Mouse (Mus musculus) right cerebral cortex, postnatal 10 days (tissue): ENCODE data around the gene Rabgef1.

Experiments
- DNase-seq, 2 experiments: peaks; one replicate each; pipeline ENCODE4 v3.0.0; 2021; ENCODE audit warnings: low spot score in 2 of 2

Gene Rabgef1

DNA sequence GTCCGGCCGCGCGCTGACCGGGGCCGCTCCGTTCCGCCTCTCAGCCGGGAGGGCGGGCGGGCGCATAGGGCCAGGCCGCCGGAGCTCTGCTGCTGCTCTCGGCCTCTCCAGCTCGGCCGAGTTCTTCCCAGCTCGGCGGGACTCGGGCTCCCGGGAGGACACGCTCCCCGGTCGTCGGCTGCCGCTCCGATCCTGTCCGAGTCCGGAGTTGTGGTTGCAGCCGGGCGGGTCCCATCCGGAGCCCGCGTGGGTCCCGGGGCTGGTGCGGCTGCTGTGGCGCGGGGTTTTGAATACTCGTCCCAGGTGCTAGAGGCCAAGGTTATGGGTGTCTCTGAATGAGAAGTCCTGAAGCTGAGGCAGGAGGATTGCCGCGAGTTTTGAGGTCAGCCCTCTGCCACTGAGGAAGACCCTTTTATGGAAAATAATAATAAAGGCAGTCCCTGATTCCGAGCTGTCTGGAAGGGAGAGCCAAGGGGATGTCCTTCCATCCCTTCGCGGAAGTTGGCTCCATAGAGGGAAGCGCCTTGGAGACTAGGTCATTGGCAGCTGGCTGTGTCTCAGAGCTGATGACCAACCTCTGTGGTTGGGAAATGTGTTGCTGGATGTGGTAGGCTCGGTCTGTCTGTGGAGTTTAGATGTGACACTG, 481 bp downstream of the Rabgef1 start:
- DNase-seq = peak; percentile 57 to 58

DNA sequence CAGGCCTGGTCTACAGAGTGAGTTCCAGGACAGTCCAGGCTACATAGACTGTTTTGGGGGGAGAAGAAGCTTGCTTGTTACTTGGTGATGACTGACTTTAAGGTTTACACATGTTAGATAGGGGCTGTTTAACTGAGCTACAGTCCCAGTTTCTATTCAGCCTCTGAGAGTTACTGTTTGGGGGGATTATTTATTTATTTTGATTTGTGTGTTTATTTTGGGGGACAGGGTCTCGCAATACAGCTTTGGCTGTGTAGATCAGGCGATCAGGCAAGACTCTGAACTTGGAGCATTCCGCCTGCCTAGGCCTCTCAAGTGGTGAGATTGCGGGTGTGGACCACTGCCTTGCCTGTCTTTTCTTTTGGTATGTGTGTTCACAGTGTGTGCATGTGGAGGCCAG, 1.4 kb downstream of the Rabgef1 start:
- no peak for DNase-seq

DNA sequence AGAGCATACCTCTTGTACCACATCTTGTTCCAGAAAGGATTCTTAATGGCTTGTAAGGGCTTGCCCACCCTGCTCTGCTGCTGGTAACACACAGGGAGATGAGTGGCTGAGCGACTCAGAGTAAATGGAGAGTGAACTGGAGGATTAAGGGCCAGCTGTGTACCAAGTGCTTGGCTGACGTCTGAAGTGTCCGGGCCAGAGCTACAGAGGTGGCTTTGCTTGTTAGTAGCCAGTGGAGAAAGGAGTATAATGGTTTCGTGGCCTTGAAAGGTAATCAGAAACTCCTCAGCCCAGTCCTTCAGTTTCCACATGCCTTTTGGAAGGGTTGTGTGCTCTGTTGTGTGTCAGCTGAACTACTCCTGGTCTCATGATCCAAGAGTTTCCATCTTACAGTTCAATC, 6.3 kb downstream of the Rabgef1 start:
- no peak for DNase-seq

DNA sequence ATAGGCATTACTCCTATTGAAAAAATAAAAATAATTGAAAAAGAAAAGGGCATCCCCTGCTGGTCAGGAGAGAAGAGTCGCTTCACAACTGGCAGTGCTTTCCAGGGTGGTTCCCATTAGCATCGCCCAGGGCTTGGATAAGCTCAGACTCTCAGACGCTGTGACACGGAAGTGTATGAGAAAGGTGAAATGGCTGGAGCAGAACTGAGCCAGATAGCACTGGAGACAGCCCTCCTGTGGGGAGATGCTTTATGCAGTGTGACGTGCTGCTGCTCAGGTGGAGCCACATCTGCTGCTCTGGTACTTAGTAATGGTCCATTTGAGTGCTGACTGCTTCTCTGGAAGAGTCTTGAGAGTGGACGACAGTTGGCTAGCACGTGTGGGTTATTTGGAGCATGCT, 8.8 kb downstream of the Rabgef1 start:
- DNase-seq = no peak

DNA sequence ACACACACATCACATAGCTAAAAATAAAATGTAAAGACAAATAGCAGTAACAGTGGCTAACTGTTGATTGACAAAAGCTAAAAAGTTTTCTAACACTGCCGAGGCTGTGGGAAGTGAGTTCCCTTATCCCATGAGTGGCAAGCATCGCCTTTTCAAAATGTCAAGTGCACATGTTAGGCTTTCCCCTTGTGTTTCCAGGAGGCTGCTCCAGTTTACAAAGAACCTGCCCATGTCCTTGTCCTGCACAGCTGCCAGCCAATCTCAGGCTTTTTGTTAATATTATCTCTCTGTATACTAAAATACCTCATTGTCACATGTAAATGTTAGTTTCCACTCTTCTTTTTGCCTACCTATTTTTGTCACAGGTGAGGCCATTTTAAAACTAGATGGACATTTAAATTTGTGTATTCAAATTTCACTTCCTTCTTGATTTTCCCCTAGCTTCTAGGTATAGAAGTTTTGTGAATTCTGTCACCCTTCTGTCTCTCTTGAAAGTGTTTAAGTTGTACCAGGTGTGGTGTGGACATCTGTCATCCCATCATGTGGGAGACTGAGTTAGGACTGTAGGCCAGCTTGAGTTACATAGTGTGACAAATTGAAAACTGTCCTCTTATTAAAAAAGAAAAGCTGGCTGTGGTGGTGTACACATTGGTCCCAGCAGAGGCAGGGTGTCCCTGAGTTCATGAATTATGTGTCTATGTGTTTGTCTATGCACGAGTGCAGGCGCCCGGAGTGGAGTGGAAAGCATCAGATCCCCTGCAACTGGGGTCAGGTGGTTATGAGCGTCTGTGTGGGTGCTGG, 10.3 kb downstream of the Rabgef1 start:
- no peak for DNase-seq

DNA sequence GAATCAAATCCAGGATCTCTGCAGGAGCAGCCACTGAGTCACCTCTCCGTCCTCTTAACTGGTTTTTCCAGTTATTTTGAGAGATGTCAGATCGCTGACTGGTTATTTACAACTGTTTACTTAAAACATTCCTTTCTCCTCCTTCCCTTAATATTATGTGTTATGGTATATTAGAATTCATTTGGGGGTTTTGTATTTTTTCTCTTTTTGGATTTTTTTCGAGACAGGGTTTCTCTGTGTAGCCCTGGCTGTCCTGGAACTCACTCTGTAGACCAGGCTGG, 10.9 kb downstream of the Rabgef1 start:
- DNase-seq = no peak

DNA sequence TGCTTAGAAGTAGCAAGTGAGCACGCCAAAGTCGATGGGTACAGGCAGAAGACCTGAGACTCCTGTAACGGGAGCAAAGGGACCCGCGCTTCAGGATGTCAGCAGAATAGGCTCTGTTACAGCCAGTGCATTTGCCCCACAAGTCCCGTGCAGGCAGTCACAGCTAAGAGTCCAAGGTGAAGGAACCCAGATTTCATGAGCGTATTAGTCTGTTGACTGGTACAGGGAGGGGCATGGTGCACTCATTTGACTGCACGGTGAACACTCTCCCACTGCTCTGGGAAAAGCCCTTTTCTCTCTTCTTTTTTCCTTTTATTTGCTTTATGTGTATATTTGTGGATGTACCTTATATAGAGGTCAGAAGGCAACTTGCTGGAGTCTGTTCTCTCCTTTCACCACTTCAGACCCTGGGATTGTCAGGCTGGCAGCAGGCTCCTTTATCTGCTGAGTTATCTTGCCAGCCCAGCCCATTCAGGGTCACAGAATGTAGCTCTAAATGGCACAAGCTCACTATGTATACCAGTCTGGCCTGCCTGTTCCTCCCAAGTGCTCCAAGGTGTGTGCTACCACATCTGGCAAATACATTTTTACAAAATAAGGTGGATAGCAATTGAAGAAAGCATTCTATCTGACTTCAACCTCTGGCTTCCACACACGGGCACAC, 12.7 kb downstream of the Rabgef1 start:
- no peak for DNase-seq

DNA sequence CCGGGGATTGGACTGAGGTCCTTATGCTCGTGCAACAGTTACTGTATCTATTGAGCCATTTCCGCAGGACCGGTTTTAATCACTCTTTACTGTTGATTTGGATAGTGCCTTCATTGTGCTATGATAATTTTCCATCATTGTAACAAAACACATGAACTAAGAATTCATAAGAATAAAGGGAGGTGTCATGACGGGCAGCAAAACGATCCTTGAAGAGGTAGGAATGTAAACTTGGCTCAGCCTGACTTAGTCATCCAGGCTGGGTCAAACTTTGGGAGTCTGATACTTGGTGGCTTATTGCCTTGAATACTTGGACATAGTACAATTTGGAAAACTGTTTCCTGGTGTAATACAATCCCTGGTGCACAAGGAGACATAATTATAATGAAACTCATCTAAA, 13.7 kb downstream of the Rabgef1 start:
- DNase-seq = no peak

DNA sequence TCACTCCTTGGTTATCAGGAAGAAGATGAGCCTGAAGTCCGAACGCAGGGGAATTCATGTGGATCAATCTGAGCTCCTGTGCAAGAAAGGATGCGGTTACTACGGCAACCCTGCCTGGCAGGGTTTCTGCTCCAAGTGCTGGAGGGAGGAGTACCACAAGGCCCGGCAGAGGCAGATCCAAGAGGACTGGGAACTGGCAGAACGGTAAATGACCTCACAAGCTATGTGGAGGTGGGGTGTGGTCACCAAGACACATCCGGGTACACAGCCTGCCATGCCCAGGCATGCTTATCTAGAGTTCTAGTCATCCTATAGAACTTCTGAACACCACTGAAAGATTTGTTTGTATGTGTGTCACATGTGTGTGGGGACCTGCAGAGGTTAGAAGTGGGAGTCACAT, 15.8 kb downstream of the Rabgef1 start:
- peak; percentile 65 to 66 for DNase-seq

DNA sequence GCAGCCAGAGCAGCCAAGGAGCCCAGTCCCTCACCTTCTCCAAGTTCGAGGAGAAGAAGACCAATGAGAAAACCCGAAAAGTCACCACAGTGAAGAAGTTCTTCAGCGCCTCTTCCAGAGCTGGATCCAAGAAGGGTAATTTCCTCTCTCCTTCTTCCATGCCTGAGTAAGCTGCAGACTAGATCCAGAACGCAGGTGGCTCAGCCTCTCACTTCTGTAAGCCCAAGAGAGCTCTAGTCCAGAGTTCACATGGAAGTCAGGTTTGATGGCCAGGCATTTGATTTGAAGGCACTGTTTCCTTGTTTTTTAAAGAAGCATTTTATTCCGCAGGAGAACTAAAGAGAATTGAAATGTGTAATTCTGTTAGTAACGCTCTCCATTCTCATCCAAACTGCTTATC, 19.3 kb downstream of the Rabgef1 start:
- no peak for DNase-seq

DNA sequence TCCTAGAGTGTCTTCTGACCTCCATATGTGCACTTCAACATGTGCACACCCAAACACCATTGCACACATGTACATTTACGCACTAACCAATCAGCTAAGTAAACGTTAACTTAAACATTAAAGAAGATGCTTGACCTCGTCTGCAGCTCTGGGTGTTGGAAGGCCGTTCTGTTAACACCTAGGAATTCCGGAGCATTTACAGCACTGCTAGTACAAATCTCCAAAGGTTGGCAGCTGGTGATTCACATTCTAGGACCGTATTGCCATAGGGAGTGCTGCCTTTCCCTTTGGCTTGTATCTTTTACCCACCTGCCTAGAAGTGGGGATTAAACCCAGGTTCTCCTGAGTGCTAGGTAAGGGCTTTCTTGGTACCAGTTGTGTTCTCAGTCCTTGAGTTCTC, 20.3 kb downstream of the Rabgef1 start:
- DNase-seq = no peak

DNA sequence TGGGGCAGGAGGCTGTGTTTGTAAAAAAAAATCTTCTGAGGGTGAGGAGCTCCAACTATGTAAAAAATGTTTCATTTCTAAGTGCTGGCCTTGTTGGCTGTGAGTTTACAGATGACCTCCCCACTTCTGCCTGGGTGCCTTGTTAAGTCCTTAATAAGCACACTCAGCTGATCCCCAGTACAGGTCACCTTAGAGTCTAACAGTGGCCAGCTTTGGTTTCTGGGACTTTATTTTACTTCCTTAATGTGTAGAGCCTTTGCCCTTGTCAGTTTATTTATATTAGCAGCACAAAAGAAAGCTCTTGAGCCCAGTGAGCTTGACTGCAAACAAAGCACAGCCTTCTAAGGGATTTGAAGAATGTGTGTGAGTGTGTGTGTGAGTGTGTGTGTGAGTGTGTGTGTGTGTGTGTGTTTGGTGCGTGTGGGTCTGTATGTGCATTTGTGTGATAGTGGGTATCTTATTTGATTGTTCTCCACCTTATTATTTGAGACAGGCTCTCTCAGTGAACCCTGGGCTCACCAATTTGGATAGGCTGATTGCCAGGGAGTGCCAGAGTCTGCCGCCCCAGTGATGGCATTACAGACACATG, 20.9 kb downstream of the Rabgef1 start:
- DNase-seq = no peak

DNA sequence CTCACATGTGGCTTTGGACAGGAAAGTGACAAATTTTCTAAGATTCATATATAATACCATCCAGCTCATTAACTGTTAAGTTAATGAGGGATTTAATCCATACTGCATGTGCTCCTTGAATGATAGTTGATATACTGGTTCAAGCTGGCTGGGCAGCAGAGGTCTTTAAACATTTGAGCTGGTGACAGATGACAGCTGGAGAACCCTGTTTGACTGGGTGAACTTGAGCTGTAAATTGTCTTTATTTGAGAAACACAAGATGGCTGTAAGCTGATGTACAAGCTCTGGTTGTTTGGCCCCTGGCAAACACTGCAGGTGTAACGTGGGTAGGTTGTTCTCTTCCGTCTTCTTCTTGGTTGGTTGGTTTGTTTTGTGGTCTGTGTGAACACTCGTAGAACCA, 22.2 kb downstream of the Rabgef1 start:
- DNase-seq = no peak

DNA sequence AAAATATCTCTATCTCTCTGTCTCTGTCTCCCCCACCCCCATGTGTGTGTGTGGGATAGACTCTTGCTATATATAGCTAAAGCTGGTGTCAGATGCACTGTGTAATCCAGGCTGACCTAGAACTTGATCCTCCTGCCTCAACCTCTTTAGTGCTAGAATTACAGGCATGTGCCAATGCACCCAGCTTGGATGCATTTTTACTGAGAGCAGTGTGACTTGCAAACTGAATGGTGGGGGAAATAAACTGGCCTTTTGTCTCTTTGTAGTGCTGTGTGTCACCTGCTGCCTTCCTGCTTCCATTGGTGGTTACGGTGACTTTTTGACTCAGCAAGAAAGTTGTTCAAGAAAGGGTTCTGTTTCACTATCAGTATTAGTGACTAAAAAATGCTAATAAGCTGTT, 24.7 kb downstream of the Rabgef1 start:
- DNase-seq = no peak

DNA sequence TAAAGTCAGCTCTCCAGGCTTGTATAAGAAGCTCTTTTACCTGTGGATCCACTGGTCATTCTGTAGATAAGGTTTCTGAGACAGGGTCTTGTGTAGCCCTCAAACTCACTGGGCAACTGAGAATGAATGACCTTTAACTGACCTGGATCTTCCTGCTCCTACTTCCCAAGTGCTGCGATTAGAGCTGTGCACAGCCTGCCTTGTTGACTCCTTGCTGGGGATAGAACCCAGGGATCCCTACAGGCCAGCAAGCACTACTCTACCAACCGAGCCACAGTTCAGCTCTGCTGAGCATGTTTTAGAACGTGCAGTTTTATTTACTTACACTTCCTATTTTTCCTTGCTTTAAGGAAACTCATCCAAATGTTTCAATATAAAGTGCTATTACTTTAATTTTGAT, 25.9 kb downstream of the Rabgef1 start:
- DNase-seq = no peak

DNA sequence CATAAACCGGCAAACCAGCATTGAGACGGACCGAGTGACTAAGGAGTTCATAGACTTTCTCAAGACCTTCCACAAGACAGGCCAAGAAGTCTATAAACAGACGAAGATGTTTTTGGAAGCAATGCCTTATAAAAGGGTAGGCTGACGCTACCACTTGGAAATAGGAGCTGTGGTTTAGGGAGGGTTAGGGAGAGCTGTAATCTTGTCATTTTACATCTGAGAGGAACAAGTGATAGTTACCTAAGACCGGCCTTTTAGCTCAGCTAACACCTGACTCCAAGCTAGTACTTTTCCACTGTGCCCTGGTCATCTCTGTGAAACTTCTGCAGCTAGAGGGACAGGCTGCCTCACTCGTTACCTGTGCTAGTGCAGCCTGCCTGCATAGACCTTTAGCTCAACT, 26.4 kb downstream of the Rabgef1 start:
- DNase-seq = no peak

DNA sequence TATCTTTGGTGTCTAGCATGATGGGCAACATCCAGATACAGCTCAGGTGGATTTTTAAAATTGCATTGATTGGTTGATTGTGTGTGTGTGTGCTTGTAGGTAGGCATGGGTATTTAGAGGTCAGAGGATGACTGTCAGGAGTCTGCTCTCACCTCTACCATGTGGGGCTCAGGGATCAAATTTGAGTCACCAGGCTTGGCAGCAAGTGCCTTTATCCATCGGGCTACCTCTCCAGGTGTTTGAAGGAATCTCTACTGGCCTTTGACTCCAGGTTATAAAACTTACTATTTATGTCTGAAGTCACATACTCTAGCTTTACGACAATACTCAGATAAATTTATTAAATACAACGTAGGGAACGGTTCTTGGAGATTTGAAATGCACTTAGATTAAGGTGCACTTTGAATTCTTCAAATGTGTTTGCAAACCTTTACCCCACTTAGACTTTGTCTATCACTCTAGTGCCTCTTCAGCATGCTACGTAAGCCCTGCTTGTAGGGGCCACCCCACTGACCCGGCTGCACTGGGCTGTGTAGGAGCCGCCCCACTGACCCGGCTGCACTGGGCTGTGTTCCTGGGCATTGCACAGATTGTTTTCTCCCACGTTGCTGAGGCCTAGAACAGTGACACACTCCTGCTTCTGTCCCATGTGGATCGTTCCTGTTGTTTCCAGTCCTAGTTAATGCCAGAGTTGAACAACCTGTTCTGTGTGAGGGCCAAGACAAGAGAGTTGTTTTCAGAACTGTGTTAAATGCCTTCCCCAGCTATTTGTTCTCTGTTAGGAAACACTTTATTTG, 28.8 kb downstream of the Rabgef1 start:
- no peak for DNase-seq

DNA sequence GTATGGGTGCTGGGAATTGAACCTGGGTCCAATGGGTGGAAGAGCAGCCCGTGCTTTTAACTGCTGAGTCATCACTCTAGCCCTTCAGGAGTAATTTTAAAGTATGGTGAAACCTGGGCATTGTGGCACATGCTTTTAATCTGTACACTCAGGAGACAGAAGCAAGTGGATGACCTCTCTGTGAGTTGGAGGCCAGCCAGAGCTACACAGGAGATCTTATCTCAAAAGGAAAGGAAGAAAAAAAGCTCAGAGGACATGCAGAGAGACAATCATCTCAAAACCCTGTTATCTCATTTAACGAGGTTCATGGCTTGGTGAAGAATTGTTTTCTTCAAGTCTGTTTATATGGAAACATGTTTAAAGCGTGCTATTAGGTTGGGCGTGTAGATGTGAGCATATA, 32.4 kb downstream of the Rabgef1 start:
- no peak for DNase-seq

DNA sequence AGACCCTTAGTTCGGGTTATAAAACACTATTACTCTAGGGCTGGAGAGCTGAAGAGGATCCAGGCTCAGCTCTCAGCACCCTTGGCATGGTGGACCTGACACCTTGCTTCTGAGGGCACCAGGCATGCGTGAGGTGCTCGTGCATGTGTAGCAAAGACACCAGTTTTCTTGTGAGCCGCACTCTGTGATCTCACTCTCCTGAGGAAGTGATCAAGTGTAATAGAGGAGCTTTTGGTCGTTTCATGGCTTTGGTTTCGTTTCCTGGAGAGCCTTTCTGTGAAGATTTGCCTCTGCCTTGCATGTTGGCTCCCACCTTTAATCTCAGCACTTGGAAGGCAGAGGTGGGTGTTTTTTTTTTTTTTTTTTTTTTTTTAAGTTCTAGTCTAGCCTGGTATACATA, 33.0 kb downstream of the Rabgef1 start:
- DNase-seq = no peak

DNA sequence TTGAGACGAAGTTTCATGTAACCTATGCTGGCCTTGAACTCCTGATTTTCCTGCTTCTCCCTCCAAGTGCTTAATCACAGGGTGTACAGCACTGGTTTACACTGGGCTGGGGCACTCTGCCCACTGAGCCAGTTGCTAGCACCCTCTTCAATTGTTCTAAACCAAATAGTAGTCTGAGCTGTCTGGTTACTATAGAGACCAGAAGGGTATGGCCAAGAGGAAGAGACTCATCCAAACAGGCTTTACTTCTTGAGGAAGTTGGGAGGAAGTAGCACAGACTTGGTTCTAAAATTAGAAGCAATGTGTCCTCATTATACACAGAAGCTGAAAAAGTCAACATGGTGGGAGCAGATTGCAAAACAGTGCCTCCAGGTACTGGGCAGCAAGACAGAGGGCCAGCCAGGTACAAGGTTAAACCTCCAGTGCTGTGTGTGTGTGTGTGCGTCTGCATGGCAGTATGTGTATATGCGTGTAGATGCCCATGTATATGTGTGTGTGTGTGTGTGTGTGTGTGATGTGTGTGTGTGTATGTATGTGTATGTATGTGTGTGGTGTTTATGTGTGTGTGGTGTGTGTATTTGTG, 33.9 kb downstream of the Rabgef1 start:
- DNase-seq = no peak

DNA sequence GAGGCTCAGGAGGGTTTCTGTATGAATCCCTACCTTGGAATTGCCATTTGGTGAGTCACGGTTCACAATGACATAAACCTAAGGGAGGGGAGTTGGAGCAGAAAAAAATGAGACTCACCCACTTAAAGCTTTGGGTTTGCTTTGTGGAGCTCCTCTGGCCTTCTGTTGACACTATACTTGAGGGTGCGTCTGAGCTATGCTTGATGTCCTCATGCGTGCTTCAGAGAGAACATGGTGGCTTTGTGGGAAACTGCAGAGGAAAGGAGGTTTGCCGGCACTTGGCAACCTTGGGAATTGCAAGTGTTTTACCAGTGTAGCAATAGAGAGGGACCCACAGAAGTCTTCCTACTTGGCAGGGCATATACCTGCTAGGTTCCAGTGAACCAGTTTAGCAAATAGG, 35.7 kb downstream of the Rabgef1 start:
- DNase-seq = no peak

DNA sequence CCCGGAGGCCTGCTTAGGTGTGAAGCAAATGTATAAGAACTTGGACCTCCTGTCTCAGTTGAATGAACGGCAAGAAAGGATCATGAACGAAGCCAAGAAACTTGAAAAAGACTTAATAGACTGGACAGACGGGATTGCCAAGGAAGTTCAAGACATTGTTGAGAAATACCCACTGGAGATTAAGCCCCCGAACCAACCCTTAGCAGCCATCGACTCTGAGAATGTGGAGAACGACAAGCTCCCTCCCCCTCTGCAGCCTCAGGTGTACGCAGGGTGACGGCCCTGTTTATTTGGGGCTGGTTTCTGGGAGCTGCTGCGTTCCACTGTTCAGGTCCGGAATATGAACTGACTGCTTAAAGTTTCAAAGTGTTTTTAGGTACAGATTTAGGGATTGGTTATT, 41.4 kb downstream of the Rabgef1 start:
- no peak for DNase-seq
